Mouse (Mus musculus) G1E (cell line): ENCODE measurements around the gene Cops4. TPM values are rescaled to one million over a fixed set of nuclear protein-coding genes. Genes with fewer than 3 reads are reported as not detected.
A peak's percentile ranks its signal among the peaks of the same experiment; 100 is the strongest.

Experiments used
- ATAC-seq: 2 replicates; pipeline ENCODE4 v1.8.0; 2016; ENCODE audit warnings: mild to moderate bottlenecking; ENCODE audit not compliant: insufficient number of reproducible peaks, poor library complexity, low FRiP score, severe bottlenecking; ENCODE audit errors: extremely low read depth
- DNase-seq: peaks from one replicate; pipeline ENCODE4 v3.0.0; 2012; ENCODE audit warnings: low spot score
- H3K27me3 ChIP-seq: 2 replicates; pipeline ENCODE4 v1.6.1; 2012; ENCODE audit warnings: mild to moderate bottlenecking, low read length, inconsistent platforms; ENCODE audit not compliant: insufficient read depth
- H3K36me3 ChIP-seq: replicated peaks from 2 replicates; pipeline ENCODE3; 2012; ENCODE audit warnings: mild to moderate bottlenecking, inconsistent platforms
- H3K4me1 ChIP-seq: 2 replicates; pipeline ENCODE4 v1.6.1; 2012; ENCODE audit warnings: low read depth, low read length, inconsistent platforms, mixed read lengths; ENCODE audit not compliant: insufficient read depth
- H3K4me3 ChIP-seq: 2 replicates; pipeline ENCODE4 v1.5.1; 2012; ENCODE audit warnings: low read depth, mild to moderate bottlenecking, inconsistent platforms, low read length, moderate library complexity, mixed read lengths
- H3K9me3 ChIP-seq: replicated peaks from 2 replicates; pipeline ENCODE4 v1.6.1; 2012; ENCODE audit warnings: inconsistent platforms
- CTCF ChIP-seq: IDR thresholded peaks from 2 replicates; pipeline ENCODE4 v1.5.1; 2012; ENCODE audit warnings: low read depth, low read length, inconsistent platforms, mixed read lengths
- GATA1 ChIP-seq: IDR thresholded peaks from 2 replicates; pipeline ENCODE4 v1.6.1; 2012; ENCODE audit warnings: borderline replicate concordance, low read length, inconsistent platforms, mixed read lengths
- GATA2 ChIP-seq: IDR thresholded peaks from 2 replicates; pipeline ENCODE4 v1.6.1; 2012; ENCODE audit warnings: low read depth, low read length, inconsistent platforms, borderline replicate concordance
- POLR2AphosphoS5 ChIP-seq: IDR thresholded peaks from 2 replicates; pipeline ENCODE4 v1.6.1; 2012; ENCODE audit warnings: low read depth, low read length, inconsistent platforms; ENCODE audit not compliant: insufficient replicate concordance
- TAL1 ChIP-seq: conservative IDR thresholded peaks from 2 replicates; pipeline ENCODE4 v1.6.1; 2012; ENCODE audit warnings: low read depth, low read length, inconsistent platforms, mixed read lengths
- polyA plus RNA-seq: library from polyadenylated mRNA; stranded (reverse); fragments of >175 nt; gene quantifications from 2 replicates; pipeline ENCODE4 v1.2.3, GENCODE M21; 2012
- total RNA-seq, 2 experiments: library from RNA; stranded (forward) in 1 of 2; stranded (reverse) in 1 of 2; fragments of 200-1000 nt in 1 of 2; fragments of >200 nt in 1 of 2; fragmentation: Nextera tagmentation in 1 of 2; gene quantifications; 2 replicates each; pipeline ENCODE4 v1.2.3; 2014 to 2017

Cops4 gene
- total and polyA plus RNA-seq, 3 experiments = 11.9 to 120 (median 84.4) TPM

GRCm38 (mm10) chr5:100525620-100526019 is 7.5 kb downstream of the Cops4 start:
- no peak for TF ChIP-seq POLR2AphosphoS5
- no peak for TF ChIP-seq GATA1
- no peak for TF ChIP-seq GATA2
- TF ChIP-seq TAL1 = no peak
- TF ChIP-seq CTCF = no peak
- peaks cover 75% of the 10 kb centered on the region for H3K36me3 ChIP-seq
- H3K27me3 ChIP-seq = no peaks in the 10 kb centered on the region
- ATAC-seq (no peak), DNase-seq (no peak)
- H3K4me1 ChIP-seq = peaks cover 5% of the 10 kb centered on the region; the same call in 1 of the 2 replicates
- H3K4me3 ChIP-seq = no peak overlapping the region
- no peaks in the 10 kb centered on the region for H3K9me3 ChIP-seq

GRCm38 (mm10) chr5:100526164-100526563 is 8.1 kb downstream of the Cops4 start:
- no peak for ATAC-seq
- peaks cover 80% of the 10 kb centered on the region for H3K36me3 ChIP-seq
- no peaks in the 10 kb centered on the region for H3K27me3 ChIP-seq
- no peak overlapping the region for H3K4me3 ChIP-seq
- no peak for TF ChIP-seq GATA2
- TF ChIP-seq TAL1 = no peak
- no peak for TF ChIP-seq CTCF
- TF ChIP-seq GATA1 = no peak
- TF ChIP-seq POLR2AphosphoS5 = no peak
- peaks cover 5% of the 10 kb centered on the region; the same call in 1 of the 2 replicates for H3K4me1 ChIP-seq
- no peak for DNase-seq
- H3K9me3 ChIP-seq = no peaks in the 10 kb centered on the region

GRCm38 (mm10) chr5:100535826-100536225 is 17.7 kb downstream of the Cops4 start:
- DNase-seq (no peak), ATAC-seq (no peak)
- H3K27me3 ChIP-seq = no peaks in the 10 kb centered on the region
- no peak overlapping the region for H3K4me3 ChIP-seq
- no peaks in the 10 kb centered on the region for H3K9me3 ChIP-seq
- H3K4me1 ChIP-seq = no peaks in the 10 kb centered on the region
- no peak for TF ChIP-seq GATA1
- no peak for TF ChIP-seq POLR2AphosphoS5
- no peak for TF ChIP-seq GATA2
- TF ChIP-seq CTCF = no peak
- no peak for TF ChIP-seq TAL1
- H3K36me3 ChIP-seq = peaks cover 84% of the 10 kb centered on the region

- Histone ChIP-seq H3K9me3 (no peaks in the 10 kb centered on the region), H3K4me3 (no peak overlapping the region), H3K4me1 (no peaks in the 10 kb centered on the region), H3K36me3 (peaks cover 79% of the 10 kb centered on the region), H3K27me3 (no peaks in the 10 kb centered on the region)
- DNase-seq = no peak
- ATAC-seq = peak; percentile 57; the same call in 1 of the 2 replicates
- TF ChIP-seq CTCF (0 out of 2 replicates have a peak, but pooled peaks have one; percentile 31), GATA1 (no peak), GATA2 (no peak), TAL1 (no peak)
Measured at GRCm38 (mm10) chr5:100536638-100537037, 18.5 kb downstream of the Cops4 start.

- no peak for DNase-seq
- Histone ChIP-seq H3K9me3 (no peaks in the 10 kb centered on the region), H3K36me3 (peaks cover 78% of the 10 kb centered on the region), H3K27me3 (no peaks in the 10 kb centered on the region), H3K4me1 (peaks cover 3% of the 10 kb centered on the region; the same call in 1 of the 2 replicates), H3K4me3 (no peak overlapping the region)
- ATAC-seq = no peak
- no peak for TF ChIP-seq POLR2AphosphoS5
- TF ChIP-seq GATA2 = no peak
- TF ChIP-seq CTCF = no peak
- no peak for TF ChIP-seq GATA1
- TF ChIP-seq TAL1 = no peak
Measured at GRCm38 (mm10) chr5:100546294-100547080, 28.4 kb downstream of the Cops4 start.

- no peak for DNase-seq
- peaks cover 2% of the 10 kb centered on the region; the same call in 1 of the 2 replicates for H3K27me3 ChIP-seq
- TF ChIP-seq GATA2 = no peak
- TF ChIP-seq POLR2AphosphoS5 = no peak
- no peak for TF ChIP-seq CTCF
- no peak for TF ChIP-seq GATA1
- no peak for TF ChIP-seq TAL1
- peaks cover 7% of the 10 kb centered on the region for H3K4me1 ChIP-seq
- no peaks in the 10 kb centered on the region for H3K9me3 ChIP-seq
- no peak overlapping the region for H3K4me3 ChIP-seq
- ATAC-seq = no peak
- H3K36me3 ChIP-seq = peaks cover 62% of the 10 kb centered on the region
Measured at GRCm38 (mm10) chr5:100548236-100548635, 30.1 kb downstream of the Cops4 start.
